Mouse (Mus musculus) kidney, adult 8-10 months (tissue): ENCODE data around the gene Map2k6.
A peak's percentile ranks its signal among the peaks of the same experiment; 100 is the strongest.

Source experiments
- DNase-seq, 2 experiments: peaks; one replicate each; pipeline ENCODE4 v3.0.0; 2022

The Map2k6 gene

DNA sequence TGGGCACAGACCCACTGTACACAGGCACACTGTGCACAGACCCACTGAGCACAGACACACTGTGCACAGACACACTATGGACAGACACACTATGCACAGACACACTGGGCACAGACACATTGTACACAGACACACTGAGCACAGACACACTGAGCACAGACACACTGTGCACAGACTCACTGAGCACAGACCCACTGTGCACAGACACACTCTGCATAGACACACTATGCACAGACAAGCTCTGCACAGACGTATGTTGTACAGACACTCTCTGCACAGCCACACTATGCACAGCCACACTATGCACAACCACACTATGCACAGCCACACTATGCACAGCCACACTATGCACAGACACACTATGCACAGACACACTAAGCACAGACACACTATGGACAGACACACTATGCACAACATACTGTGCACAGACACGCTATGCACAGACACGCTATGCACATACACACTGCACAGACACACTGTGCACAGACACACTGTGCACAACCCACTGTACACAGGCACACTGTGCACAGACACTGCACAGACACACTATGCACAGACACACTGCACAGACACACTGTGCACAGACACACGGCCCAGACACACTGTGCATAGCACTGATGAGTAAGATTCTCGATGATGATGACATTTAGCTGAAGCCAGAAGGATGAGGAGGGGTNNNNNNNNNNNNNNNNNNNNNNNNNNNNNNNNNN is 54.7 kb downstream of the Map2k6 start:
- no peak for DNase-seq

DNA sequence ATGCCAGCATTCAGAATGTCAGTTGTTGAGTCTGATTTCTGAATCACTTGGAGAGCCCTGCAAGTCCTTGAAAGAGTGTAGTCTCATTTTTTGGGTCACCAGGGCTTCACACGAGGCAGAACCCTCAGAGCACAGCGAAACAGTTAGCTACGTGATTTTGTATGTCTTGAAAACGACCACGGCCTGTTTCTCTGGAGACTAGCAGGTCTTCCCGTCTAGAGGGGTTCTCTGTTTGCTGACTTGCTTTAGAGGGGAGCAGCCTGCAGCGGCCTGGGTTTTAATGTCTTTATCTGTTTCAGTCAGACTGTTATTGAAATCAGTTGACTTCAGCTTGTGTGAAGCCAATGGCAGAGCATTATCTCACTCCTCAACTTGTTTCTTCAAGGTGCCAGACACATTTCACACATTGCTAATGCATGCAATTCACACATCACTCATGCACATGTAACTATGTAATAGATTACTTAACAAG is 58.6 kb downstream of the Map2k6 start:
- DNase-seq = no peak

DNA sequence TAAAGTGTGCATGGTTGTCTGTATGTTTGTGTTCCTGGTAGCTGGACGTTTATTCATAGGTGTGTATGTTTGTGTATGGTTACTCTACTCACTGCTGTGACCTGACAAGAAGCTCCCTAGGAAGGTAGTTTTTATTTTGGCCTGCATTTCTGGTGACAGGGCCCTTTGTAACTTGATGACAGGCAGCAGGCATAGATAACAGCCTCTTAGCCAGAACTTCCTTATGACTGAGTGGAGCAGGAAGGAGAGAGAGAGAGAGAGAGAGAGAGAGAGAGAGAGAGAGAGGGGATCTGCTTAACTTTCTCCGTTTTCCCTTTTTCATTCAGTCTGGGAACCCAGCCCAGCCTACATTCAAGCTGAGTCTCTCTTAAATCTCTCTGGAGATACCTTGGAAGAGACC is 61.6 kb downstream of the Map2k6 start:
- no peak for DNase-seq

DNA sequence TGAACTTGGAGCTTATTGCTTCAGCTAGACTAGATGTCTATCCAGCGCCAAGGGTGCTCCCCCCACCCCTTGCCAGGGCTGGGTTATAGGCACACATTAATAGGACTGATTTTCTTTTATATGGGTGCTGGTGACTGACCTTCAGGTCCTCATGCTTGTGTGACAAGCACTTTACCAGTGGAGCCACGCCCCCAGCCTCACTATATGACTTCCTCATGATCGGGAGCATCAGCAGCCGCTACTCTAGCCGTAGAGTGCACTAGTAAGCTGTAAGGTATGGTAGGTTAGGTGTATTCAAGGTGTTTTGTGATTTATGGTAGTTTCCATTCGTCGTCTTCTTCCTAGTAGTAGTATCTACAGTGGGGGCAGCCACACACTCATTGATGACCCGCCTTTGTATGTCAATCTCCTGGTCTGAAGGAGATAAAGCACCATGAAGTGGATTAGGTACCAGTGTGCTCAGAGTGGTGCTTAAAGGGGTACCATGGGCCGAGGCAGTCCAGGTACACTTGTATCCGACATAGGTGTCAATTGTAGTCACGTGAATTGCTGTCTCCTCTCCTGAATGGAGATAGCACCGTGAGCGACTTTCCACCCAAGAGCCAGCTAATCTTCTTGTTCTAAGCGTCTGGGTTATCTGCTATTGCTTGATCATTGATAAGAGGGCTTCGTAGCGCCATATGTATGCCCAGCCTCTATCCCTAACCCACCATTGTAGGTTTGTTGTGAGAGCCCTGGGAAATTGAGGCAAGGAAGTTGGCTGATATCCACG is 62.8 kb downstream of the Map2k6 start:
- no peak for DNase-seq

DNA sequence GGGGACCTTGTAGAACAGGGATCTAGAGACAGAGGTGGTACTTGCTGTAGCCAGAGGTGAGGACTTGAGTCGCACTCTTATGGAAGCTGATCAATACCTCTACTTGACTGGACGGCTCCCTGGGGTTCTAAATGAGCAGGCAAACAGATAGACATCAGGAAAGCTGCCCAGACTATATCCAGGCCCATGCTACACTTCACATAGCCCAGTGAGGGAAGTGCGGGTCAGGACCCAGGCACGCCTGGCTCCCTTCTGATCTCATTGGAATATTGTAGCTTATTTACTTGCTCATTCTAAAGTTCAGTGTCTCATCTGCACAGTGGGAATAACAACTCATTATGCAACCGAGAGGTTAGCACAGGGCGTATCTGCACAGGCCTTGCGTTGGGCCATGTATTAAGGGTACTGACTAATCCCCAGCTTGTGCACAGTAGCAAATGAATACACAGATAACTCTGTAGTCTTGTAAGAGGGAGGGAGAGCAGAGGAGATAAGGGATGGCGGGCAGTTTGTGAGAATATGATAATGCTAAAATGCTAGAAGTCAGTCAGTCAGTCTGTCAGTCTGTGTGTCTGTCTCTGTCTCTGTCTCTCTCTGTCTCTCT is 64.2 kb downstream of the Map2k6 start:
- peak; percentile 42 to 48 for DNase-seq

DNA sequence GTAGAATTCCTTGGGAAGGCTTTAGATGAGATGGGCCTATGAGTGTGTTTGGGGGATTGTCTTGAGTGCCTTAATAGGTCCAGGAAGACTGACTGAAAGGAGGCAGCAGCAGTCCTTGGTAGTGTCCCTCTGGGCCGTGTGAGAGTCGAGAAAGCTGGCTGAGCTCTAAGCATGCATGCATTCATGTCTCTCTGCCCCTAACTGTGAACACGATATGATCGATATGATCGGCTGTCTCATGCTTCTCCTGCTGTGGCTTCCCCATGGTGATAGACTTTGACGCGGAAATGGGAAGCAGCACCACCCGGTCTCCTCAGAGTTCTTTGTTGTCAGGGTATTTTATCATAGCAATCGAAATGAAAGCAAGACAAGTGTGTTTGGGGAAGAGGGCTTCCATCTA is 64.9 kb downstream of the Map2k6 start:
- DNase-seq = no peak

DNA sequence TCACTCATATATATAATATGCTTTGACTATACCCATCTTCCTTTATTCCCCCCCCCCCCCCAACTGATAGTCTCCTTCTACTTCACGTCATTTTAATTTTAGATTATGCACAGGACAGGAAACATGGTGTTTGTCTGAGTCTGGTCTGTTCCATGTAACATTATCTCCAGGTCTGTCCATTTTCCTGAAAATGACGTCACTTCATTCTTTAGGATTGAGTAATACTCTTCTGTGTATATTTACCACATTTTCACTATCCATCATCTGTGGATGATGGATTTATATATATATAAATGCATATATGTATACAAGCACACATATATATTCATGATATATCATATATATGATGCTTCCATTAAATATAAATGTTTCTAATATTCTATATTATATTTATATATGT is 70.1 kb downstream of the Map2k6 start:
- DNase-seq = no peak

DNA sequence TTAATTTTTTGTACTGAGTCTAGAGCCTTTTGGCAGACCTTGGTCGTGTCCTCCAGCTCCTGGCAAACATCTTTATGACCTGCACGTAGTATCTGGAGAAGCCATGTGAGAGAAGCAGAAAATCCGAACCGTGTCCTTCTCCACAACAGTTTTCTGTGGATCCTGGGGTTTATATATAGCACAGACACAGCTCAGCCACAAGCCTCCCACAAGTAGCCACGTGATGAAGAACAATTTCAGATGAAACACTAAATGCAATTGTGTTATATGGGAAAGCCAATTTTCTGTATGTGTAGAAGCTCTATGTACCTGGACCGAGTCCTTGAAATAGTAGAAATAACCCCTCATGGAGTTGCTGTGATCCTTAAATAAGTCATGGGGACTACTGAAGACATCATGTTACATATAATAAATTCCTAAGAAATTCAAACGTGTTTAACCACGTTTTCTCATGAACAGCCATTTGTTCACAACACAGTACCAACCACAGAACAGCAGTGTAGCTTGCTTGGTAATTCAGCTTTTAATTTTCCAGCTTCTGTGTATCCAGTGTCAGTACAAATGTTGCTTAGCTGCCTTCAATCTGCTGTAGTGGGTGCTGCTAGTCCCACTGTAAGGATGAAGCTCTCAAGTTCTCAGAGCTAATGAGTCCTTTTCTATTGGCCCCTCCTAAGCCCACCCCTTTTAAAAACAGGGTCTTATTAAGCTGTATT is 71.8 kb downstream of the Map2k6 start:
- no peak for DNase-seq

DNA sequence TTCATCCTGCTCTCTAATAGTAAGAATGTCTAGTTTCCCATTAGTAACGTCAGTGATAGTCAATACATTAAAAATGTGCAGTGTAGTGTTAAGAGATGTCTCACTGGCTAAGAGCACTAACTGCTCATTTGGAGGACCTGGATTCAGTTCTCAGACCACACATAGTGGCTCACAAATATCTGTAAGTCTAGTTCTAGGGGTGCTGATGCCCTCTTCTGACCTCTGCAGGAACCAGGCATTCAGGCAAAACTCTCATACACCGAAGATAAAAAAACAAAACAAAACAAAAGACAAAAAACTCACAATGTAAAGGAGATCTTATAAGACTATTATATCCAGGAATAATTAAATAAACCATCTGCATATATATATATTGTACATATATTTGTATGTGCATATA is 72.4 kb downstream of the Map2k6 start:
- DNase-seq = no peak

DNA sequence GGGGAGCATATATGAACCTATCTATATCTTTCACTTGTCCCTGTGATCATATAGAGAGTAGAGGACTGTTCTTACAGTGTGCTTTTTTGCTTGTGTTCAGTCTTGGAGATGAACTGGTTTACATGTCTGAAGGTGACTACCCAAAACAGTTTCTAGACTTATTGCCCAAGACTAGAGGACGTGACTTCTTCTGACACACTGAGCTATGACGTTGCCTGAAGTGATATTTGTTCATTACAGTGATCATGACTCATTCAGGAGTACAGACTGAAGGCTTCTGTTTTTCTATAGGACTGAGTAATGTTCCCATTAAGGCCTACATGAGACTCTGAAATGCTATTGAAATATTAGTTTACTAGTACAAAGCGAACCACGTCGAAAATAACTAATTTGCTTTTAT is 73.2 kb downstream of the Map2k6 start:
- DNase-seq = no peak

DNA sequence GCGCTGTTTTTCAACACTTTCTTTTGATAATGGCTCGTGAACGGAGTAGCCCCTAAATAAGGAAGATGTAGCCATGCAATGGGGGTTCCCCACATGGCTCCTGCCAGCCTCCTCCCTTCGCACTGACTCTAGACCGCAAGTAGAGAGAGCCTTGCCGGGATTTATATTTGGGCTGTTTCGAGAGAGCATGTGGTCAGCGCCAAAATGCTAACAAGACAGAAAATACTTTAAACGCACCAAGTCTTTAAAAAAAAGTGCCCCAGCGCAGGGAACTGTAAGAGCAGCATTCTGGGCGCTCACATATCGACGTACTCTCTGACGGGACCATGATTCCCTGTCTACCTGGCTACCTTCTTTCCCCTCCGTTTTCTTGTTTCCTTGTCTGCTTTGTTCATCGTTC is 74.6 kb downstream of the Map2k6 start:
- no peak for DNase-seq

DNA sequence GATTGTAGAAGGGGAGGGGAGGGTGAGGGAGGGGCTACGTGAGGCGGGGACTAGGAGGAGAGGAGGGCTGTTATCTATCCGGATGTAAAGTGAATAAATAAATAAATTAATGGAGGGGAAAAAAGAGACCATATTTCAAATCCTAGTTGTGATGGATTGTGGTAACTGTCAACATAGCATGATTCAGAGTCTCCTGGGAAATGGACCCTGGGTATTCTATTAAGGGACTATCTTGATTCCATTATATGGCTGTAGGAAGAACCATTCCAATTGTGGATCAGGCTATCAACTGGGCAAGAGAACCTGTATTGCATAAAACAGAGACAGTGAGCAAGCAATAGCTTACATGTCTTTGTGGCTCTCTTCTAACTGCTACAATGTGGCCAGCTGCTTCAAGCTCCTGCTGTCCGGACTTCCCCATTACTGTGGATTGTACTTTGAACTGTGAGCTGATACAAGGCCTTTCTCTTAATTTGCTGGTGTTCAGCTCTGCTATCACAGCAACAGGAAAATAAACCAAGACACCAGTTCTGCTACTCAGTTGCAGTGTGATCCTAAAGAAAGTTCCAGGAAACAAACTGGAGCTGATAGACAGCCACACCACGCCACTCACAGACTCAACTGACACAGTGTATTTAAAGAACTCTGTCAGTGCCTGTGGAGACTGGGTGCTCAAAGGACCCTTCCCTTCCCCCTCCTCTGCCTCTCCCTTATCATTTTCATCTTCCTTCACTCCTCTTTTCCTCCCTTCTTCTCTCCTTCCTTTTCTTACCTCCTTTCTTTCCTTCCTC is 77.6 kb downstream of the Map2k6 start:
- peak in 1 of 2 experiments; percentile 46 for DNase-seq

DNA sequence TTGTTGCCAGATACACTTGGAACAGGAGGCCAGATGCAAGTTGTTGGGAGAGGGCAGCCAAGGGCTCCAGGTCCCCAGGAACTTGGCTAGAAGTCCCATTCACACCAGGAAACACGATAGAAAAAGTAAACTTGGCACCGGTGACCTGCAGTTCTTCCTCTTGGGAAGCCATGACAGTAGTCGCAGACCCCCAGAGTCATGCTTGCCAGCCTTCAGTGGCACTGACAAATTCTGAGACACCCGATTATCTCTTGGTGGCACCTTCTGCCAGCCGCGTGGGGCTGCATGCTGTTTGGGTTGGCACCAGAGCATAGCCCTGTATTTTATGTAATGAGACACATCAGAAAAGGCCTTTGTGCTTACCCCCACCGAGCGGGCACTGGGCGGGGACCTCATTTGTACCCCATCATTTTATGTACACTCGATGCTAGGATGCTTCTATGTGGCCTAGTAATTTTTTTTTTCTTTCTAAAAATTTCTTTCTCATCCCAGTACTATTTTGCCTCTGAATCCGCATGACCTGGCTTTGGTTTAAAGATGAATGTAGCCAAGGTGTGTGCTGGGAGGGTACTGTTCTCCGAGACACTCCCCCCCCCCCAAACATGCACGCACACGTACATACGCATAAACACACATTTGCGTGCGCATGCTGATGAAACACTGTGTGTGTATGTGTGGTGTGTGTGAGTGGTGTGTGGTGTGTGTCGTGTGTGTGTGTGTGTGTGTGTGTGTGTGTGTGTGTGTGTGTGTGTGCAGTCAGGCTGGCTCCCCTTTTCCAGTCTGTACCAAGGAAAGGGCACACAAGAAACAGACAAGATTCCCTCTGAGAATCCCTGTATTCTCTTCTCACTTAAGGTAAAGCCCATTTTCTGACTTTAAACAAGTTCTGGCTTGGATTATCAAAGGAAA is 79.3 kb downstream of the Map2k6 start:
- peak; percentile 36 for DNase-seq

DNA sequence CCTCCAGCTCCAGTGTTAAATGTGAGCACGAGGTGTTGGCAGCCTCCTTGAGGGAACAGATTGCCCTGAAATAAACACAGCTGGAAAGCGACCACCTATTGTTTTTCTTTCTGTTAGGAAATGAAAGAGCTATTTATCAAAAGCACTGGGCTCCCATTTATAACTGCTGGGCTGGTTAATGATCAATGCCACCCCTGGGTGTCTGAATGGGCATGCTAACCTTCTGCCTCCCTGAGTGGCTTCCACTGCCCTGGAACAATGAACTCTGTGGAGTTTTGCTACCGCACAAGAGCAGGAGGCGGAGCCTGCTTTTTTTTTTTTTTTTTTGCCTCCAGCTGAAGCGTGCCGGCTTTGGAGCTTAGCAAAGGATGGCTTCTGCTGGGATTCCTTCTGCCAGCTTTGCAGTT is 80.1 kb downstream of the Map2k6 start:
- peak; percentile 83 to 89 for DNase-seq

DNA sequence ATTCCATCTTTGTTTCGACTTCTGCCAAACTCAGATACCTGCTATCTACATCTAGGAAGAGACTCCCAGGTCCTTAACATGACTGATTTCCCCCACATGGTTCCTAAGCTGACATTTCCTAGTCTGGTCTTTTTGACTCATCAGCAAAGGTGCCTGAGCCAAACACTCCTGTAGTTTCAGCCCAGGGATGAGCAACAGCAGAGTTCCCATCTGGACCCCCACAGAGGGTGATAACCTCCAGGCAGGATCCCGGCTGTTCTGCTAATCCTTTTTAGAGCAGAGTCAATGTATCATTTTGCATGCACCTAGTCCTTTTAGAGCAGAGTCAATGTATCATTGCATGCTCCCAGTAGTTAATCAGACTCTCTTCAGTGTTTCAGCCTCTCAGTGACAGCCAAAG is 82.5 kb downstream of the Map2k6 start:
- no peak for DNase-seq

DNA sequence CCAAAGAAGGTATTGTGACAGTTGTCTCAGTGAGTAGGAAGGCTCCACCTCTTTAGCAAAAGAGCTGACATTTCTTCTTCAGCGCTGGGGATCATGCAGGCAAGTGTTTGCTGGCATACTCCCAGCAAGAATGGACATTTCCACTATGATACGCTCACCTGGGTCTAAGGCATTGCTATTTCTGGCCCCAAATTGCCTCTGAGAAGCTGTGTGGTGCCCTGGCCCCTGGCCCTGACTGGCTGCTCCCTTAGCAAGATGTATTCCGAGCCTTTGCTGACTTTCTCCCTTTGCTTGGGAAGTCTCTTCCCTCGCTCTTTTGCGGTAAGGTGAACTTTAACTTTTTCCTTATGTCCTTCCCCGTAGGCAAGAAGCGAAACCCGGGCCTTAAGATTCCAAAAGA is 83.3 kb downstream of the Map2k6 start:
- DNase-seq = peak; percentile 38 to 55

DNA sequence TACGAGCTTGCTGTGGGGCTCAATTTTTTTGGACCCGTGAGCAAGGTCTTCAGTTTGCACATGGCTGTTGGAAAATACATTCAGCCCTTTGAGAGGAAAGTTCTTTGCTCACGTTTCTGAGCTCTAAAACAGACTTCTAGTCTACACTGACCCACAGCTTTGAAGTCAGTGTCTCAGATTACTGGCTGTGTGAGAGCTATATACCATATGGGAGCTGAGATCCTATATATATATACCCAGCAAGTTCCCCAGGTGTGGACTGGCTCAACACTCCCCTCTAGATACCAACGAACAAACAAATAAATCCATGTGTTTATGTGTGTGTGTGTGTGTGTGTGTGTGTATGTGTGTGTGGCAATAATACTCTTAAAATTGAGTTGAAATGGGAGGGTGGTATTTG is 83.7 kb downstream of the Map2k6 start:
- DNase-seq = no peak

DNA sequence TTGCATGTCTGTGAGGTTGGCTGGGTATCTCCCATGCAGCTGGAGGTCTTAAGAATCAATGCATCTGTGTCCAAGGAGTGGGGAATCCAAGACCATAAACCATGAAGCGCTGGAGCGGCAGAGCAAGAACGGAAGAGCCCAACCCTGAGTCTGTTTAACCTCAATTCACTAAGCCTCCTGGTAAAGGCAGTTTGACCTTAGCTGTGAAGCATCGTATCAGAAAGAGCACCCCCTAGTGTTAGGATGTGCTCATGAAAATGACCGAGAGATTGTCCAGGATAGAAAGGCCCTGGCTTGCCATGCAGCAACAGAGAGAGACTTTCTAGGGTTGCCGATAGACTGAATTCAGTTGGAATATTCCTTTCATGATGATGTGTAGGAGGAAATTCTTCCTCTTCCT is 84.2 kb downstream of the Map2k6 start:
- peak; percentile 54 to 61 for DNase-seq

DNA sequence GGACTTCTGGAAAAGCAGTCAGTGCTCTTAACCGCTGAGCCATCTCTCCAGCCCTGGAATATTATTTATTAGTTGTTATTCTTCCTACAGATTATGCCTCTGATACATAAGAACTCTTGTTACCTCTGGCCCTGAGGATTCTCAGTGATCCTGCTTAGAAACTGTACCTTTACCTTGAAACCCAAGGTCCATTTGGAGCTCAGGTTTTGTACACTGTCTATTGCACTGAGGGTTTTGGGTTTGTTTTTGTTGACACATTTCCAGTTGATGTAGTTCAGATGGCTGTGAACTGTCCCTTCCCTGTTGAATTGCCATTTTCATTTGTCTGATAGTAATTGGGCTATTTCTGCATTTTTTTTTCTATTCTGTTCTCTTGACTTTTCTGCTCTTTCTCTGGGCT is 85.5 kb downstream of the Map2k6 start:
- DNase-seq = no peak

DNA sequence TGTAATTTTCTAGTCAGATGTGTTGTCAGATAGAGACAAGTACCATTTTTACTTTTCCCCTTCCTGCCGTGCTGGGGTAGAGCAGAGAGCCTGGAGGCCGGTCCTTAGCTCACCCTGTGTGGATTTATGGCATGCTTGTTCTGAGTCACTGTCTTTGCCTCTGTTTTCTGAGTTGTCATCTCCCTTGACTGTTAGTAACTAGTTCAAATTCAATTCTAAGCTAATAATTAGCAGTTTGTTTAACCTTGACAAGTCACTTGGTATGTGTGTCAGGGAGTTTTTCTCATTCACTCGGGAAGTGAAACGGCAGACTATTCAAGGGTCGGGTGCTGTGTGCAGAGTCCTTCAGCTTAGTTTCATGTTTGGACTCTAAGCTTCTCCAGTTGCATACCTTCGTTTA is 86.2 kb downstream of the Map2k6 start:
- peak; percentile 37 to 64 for DNase-seq

DNA sequence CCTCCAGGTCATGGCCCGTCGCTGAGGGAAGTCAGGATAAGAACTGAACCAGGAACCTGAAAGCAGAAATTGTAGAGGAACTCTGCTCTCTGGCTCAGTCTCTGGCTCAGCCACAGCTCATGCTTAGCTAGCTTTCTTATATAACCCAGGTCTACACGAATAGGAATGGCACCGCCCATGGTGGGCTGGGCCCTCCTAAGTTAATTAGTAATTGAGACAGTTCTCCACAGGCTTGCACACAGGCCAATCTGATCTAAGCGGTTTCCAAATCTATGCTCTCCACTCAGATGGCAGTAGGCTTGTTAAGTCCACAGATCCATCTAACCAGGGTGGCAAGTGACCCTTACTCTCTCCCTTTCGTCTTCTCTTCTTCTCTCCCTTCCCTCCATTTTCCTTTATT is 88.9 kb downstream of the Map2k6 start:
- DNase-seq = peak; percentile 75 to 89
